Mouse (Mus musculus): ENCODE measurements around the gene Fam189a1. TPM values are rescaled to one million over a fixed set of nuclear protein-coding genes. Genes with fewer than 3 reads are reported as not detected.

Fam189a1 gene
- total RNA-seq, 2 experiments from 2014 or later: 67.9 to 73.6 TPM

DNA sequence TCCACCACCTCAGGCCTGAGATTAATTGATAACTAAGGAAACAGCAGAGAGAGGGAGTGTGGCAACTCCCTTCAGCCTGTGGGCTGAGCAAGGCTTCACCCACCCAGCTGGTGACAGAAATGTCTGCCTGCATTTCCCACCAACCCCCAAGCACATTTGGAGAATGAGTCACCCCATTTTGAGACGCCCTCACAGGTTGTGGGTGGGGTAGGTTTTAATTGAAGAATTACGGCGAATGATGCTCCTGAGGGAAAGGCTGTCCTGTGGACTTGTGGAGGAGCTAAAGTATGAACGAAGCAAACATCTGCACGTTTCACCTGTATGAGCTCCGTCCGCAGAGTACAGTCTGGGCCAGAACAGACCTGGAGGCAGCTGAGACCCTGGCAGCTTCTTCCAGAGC lies 404.2 kb downstream of the Fam189a1 start:
- DNase-seq (ENCODE audit: extremely low spot score in 1 of 2, low spot score in 1 of 2): no peak

DNA sequence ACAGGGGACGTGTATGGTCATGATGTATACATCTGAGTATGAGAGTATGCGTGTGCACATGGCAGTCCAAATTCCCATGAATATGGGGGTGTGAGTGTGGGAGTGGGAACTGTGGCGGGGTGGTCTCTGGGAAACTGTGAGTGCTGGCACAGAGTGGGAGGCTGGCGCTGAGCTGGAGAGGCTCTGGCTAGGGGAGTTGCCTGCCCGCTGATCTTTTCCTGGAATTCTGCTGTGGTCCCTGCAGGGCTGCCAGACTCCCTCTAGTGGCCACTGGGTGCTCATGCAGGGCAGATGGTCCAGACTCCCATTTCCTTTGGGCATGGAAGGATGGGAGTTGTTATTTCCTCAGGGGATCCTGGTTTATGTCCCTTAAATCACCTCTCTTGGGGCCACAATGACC lies 404.9 kb downstream of the Fam189a1 start:
- DNase-seq (ENCODE audit: extremely low spot score in 1 of 2, low spot score in 1 of 2): peak; percentile 40 to 61

DNA sequence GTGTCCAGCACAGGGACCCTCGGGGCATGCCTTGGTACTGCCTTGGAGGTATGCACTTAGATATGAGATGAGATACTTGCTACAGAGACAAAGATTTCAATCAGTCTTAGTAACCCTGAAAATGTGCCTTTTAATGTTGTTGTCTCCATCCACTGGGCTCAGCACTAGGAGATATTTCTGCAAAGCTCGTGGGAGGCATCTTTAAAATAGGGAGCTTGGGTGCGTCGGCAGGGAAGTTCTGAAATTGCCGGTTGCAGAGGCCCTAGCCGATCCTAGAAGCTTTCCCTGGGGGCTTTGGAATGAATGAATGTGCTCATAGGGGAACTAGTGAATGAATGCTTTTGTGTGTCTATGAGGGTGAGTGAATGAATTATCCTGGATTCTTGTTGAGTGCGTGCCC lies 412.8 kb downstream of the Fam189a1 start:
- DNase-seq (ENCODE audit: extremely low spot score in 1 of 2, low spot score in 1 of 2): no peak

DNA sequence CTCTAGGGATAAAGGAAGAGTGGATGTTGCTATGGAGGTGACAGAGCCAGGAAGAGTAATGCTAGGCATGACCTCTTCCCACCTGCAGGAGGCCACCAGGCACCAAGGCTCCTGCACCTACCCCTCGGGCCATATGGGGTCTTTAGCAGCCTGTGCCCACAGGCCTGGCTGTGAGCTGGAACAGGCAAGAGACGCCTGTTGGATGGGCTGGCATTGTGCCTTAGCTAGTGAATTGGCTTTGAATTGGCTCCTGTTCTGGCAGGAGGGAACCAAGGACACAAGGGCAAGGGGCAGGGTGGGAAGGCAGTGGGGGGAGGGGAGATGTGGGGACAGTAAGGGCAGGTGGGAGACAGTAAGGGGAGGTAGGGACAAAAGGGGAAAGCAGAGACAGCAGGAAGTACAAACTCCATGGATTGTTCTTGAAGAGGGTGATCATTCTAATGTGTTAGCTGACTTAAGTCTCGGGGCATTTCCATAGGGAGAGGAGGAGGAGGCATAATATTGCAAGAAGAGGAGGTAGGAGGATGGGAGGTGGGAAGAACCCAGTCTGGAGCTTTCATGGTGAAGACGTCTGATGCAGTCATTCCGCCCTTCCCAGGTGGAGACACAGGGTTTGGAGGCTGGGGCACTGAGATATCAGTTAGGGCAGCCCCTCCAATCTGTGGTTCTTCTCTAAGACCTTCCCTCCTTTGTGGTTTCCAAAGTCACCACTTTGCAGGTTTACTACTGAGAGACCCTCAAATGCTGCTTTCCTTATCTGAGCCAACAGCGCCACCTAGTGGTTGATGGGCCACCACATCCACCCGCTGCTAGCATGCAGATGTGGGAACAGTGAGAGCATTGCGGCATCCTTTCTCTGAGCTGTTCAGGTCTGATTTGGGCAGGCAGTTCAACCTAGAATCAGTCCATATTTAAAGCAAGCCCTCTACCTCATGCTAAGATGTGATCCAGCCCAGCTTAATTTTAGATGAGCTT lies 414.8 kb downstream of the Fam189a1 start:
- peak; percentile 90 to 97 for DNase-seq (ENCODE audit: extremely low spot score in 1 of 2, low spot score in 1 of 2)

DNA sequence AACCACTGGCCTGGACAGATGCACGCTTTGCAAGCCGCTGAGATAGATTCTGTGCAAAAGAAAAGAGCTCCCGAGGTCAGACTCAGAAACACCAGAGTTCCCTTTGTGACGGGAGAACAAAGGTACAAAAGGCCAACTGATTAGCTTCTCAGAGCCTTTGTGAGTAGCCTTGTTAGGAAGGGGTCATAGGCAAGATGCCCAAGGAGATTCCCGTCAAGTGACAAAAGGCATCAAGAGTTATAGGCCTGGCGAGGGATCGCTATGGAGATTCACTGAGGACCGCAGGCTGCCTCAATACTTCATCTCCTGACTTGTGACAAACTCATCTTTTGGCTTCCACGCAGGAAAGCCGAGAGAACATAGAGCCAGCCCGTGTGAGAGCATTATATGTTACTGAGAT lies 417.2 kb downstream of the Fam189a1 start:
- DNase-seq (ENCODE audit: extremely low spot score in 1 of 2, low spot score in 1 of 2): no peak

DNA sequence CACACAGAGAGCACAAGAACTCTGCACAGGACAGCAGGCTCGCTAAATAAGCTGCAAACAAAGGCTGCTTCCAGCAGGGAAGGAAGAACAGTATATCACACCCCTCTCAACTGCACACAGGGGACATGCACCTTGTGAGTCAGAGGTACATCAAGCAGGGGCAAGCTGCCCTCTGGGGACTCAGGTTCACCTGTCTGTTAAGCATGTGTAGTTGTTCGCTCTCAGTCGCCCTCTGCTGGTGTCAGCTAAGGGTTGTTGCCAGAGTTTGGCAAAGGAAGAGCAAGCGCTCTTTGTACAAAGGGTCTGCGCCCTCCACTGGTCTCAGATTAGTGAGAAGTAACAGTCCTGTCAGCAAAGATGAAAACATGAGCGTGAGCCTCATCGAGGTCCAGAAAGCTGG lies 426.6 kb downstream of the Fam189a1 start:
- DNase-seq (ENCODE audit: extremely low spot score in 1 of 2, low spot score in 1 of 2): peak; percentile 59 to 84

DNA sequence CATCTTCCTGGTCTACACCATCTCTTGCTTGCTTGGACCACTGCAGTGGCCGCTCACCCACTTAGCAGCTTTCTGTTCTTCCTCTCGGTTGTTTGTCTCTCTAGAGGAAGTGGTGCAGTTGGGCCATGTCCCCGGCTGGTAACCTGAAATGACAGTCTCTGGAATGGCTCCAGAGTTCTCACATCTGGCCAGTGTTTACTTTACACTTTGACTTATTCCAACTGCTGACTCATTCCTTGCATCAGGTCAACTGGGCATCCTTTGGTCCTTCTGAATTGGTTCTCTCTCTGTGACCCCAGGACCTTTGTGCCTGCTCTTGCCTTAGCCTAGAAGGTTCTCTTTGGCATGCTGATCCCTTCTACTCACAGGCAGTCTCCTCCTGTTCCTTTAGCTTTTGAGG lies 427.6 kb downstream of the Fam189a1 start:
- DNase-seq (ENCODE audit: extremely low spot score in 1 of 2, low spot score in 1 of 2): no peak

DNA sequence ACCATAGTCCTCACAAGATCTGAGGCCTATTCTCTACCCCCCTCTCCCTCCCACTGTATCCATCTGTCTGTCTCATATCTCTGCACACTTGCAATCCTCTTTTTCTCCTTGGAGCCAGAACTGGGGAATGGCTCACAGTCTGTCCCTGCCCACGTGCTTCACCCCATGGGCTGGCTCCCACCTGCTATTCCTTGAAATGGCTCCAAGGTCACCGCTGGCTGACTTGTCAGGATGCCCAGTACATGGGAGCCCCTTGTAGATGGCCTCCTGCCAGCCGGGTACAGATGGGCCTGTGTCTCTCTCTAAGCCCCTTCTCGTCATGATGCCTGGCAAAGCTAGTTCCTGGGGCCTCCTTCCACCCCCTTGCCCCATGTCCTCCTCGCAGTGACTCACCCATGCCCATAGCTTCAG lies 428.2 kb downstream of the Fam189a1 start:
- DNase-seq (ENCODE audit: extremely low spot score in 1 of 2, low spot score in 1 of 2): peak in 1 of 2 experiments; percentile 44

DNA sequence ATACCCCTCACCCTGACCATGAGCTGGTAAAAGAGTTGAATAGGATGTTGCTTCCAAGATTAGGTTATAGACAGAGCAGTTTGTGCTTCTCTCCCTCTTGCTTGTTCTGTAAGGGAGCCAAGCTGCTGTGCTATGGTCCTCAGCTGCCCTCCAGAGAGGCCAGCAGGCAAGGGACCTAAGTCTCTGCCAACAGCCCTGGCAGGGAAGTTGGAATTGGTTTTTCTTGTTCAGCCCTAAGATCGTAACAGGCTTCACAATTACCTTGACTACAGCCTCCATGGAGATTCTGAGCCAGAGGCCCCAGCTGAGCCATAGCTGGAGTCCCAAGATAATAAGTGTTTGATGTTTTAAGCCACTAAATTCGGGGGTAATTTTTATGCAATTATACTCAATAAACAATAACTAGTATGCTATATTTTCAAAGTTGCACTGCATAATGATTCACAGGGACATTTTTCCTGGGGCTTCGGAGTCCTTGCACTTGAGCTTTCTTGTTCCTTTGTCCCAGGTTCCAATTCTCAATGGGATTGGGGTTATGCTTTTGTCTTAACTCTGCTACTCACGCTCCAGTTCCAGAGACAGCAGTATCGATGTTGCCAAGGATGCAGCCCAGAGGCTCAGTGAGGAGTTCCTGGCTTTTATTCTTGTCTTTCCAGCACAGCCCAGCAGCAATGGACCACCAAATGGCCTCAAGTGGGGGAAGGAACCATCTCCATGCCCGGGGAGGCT lies 430.2 kb downstream of the Fam189a1 start:
- no peak for DNase-seq (ENCODE audit: extremely low spot score in 1 of 2, low spot score in 1 of 2)

DNA sequence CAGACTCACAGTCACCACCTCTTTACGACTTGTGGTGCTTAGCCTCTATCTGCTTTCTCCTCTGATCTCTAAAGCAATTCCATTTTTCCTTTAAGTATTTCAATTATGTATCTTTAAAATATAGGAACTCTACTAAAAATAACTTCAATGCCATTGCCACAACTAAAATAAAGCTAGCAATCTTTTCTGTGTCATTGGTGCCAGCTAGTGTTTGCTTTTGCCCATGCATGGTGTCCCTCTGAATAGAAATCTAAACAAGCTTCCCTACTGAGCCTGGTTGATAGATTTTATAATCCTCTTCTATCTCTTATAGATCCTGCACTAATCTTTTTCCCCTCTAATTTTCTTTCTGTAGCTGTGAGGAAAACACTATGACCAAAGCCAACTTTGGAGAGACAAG lies 432.0 kb downstream of the Fam189a1 start:
- DNase-seq (ENCODE audit: extremely low spot score in 1 of 2, low spot score in 1 of 2): no peak

DNA sequence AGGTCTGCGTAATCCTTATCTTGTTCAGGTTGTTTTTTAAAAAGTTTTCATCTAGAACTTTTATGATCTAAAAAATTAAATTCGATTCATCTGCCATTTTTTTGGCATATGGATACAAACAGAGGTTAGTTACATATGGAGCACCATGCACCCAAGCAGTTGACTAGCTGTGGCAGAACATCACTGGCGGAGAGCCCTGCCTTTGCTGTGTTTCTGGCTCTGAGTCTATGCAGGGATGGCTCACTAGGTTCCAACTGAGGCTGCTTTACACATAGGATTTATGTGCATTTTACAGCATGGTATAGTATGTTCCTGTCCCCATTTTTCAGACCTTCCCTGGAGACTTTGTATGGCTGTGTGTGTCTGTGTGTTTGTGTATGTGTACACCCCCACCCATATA lies 433.1 kb downstream of the Fam189a1 start:
- DNase-seq (ENCODE audit: extremely low spot score in 1 of 2, low spot score in 1 of 2): no peak

DNA sequence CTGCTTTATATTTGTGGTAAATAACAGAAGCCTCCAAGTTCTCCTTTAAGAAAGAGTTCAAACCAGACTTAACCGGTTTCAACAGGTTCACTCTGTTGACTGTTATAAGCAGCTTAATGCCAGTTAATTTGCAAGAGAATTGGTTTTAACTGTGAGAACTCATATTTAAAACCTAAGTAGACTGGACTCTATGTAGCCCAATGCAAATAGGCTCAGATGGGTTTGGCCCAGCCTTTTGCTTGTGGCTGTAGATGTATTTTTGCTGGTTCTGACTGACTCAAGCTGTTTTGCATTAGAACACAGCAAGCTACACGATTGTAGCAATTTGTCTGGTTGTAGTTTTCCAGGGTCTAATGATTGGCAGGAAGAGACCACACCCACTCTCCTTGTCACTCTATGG lies 440.1 kb downstream of the Fam189a1 start:
- no peak for DNase-seq (ENCODE audit: extremely low spot score in 1 of 2, low spot score in 1 of 2)

DNA sequence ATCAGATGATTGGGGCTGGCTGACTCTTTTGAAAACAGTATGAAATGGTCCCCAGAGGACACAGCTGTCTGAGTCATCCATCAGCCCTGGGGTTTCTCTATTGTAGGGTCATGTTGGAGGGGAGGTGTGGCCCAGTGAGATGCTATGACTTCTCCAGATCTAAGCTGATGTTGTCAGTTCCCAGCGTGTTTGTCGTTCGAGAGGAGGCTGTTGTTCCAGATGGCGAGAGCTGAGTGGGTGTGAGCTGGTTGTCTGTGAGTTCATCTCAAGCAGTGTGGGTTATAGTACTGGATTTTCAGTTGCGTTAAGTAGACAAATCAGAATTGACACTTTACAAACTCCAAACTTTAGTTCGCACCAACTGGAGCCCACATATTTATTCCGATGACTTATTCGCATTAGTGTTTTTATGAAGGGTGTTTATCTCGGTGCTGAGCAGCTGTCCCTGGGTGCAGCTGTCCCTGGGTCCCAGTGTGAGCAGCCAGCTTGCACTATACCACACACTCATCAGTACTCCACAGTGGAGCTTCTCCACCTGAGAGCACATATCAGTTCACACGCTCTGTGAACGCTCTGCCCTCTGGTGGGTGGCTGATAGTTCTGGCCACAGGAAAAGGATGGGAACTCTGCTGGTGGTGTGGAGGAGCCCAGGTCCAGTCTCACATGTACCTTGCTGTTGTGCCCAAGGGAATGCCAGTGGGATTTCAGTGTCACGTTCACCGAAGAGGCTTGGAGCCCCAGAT lies 446.7 kb downstream of the Fam189a1 start:
- no peak for DNase-seq (ENCODE audit: extremely low spot score in 1 of 2, low spot score in 1 of 2)

DNA sequence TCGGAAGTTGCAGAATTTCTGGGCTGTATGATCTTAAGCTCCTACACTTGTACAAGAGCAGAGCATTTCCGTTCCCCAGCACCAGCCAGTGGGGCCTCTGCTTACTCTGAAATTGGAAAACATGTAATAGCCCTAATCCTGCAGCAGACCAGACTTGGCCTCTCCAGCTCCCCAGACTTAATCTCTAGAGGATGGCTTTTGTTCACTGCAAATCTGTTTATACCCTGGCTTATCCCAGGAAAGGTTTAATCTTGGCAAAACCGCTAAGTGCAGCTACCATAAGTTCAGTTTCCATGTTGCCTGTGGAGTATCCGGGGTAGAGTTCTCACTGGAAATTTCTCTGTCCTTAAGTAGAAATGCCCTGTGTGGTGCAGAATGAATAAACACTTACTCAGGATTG lies 448.2 kb downstream of the Fam189a1 start:
- DNase-seq (ENCODE audit: extremely low spot score in 1 of 2, low spot score in 1 of 2): no peak

Small RNA genes lying within 50 kb of the gene (microRNA-seq; reads per million reads assigned to microRNA genes)
- gene Gm25249: 0 reads per million in 2 experiments
